Mouse (Mus musculus): ENCODE measurements at regions not wholly inside any gene's neighbourhood (a gene's known extent, or its start where the extent isn't known, plus 50 kb on each side); places are given as distances from the start of the nearest gene placed in this dataset.

- no peak overlapping the region for H3K4me3 ChIP-seq (ENCODE audit: low read depth, low read length)
- WGBS: 78% methylated on average over 3 of the region's 3 CpGs
These were observed 495.4 kb downstream of the 9430069I07Rik start for GRCm38 (mm10) chr15:33862224-33862752.

DNA sequence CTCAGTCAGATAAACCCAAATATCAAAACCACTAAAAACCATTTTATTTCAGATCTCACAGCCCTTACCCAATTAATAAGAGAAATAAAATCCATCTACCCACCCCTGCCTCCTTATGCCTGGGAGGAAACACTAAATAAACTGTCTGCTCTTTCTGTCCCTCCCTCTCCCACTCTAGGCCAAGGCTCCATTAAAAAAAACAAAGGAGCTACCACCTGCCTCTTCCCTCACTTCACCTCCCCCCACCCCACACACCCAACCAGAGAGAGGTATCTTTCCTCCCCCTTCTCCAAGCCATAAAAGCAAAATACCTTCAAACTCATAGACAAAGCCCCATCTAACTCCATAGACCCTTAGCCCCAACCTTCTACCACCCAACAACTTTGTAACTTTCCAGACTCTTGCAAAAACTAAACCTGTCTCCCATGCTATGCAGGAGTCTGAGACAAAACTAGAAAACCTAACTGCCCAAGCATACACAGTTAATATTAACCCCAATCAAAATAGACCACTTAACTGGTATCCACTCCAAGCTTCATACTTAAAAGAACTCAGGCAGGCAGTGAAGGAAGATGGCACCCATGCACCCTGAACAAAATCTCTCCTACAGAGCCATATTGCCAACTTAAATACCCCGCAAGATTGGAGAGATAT lies 532.1 kb downstream of the 9430069I07Rik start:
- H3K4me3 ChIP-seq (ENCODE audit: low read depth, low read length): no peak overlapping the region
- ATAC-seq (replicated peaks; ENCODE audit: low FRiP score): no peak

More at GRCm38 (mm10) chr15:33862224-33862752, 495.4 kb downstream of the 9430069I07Rik start:
- Histone ChIP-seq H3K27me3 (ENCODE audit: control insufficient read depth, insufficient read depth, low read length) (no peaks in the 10 kb centered on the region), H3K27ac (ENCODE audit: low read depth, low read length) (no peak overlapping the region), H3K4me2 (ENCODE audit: low read depth, low read length, severe bottlenecking) (no peak overlapping the region), H3K36me3 (ENCODE audit: control insufficient read depth, insufficient read depth, low read length) (no peaks in the 10 kb centered on the region), H3K9ac (ENCODE audit: low read length) (no peak overlapping the region), H3K9me3 (ENCODE audit: control insufficient read depth, low read length) (no peaks in the 10 kb centered on the region), H3K4me1 (replicated peaks; ENCODE audit: control insufficient read depth, insufficient read depth, low read length) (no peaks in the 10 kb centered on the region)
- DNase-seq (ENCODE audit: low spot score) (no peak), ATAC-seq (replicated peaks; ENCODE audit: low FRiP score) (no peak)

DNA sequence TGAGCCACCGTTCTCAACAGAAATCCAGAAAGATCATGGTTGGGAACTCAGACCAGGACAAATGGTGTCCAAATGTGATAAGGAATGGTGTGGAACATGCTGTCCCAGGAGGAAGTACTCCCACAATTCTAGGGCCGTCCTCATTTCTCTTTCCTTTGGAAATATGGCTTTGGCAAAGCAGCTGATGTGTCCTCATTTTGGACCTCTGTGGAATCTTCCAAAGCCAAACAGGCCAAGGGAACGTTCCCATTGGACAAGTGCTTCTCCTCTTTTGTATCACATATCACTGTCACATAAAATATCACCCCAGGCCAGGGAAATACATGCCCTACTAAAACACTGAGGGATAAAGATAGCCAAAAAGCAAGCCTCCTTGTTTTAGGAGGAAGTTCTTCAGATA lies 532.8 kb downstream of the 9430069I07Rik start:
- ATAC-seq (replicated peaks; ENCODE audit: low FRiP score) (no peak), DNase-seq (ENCODE audit: low spot score) (no peak)
- H3K36me3 ChIP-seq (ENCODE audit: control insufficient read depth, insufficient read depth, low read length): no peaks in the 10 kb centered on the region
- no peaks in the 10 kb centered on the region for H3K9me3 ChIP-seq (ENCODE audit: control insufficient read depth, low read length)
- no peak overlapping the region for H3K4me2 ChIP-seq (ENCODE audit: low read depth, low read length, severe bottlenecking)
- H3K27ac ChIP-seq (ENCODE audit: low read depth, low read length): no peak overlapping the region
- H3K9ac ChIP-seq (ENCODE audit: low read length): no peak overlapping the region
- H3K4me1 ChIP-seq (replicated peaks; ENCODE audit: control insufficient read depth, insufficient read depth, low read length): no peaks in the 10 kb centered on the region
- 92% methylated on average over 3 of the region's 3 CpGs for WGBS
- no peaks in the 10 kb centered on the region for H3K27me3 ChIP-seq (ENCODE audit: control insufficient read depth, insufficient read depth, low read length)
- no peak overlapping the region for H3K4me3 ChIP-seq (ENCODE audit: low read depth, low read length)

More for the DNA sequence above, 532.1 kb downstream of the 9430069I07Rik start:
- H3K4me1 ChIP-seq (replicated peaks; ENCODE audit: control insufficient read depth, insufficient read depth, low read length): no peaks in the 10 kb centered on the region
- H3K9ac ChIP-seq (ENCODE audit: low read length): no peak overlapping the region
- H3K27ac ChIP-seq (ENCODE audit: low read depth, low read length): no peak overlapping the region
- DNase-seq (ENCODE audit: low spot score): no peak
- 86% methylated on average over 1 of the region's 1 CpGs for WGBS
- no peaks in the 10 kb centered on the region for H3K9me3 ChIP-seq (ENCODE audit: control insufficient read depth, low read length)
- H3K4me2 ChIP-seq (ENCODE audit: low read depth, low read length, severe bottlenecking): no peak overlapping the region
- H3K27me3 ChIP-seq (ENCODE audit: control insufficient read depth, insufficient read depth, low read length): no peaks in the 10 kb centered on the region
- H3K36me3 ChIP-seq (ENCODE audit: control insufficient read depth, insufficient read depth, low read length): no peaks in the 10 kb centered on the region

DNA sequence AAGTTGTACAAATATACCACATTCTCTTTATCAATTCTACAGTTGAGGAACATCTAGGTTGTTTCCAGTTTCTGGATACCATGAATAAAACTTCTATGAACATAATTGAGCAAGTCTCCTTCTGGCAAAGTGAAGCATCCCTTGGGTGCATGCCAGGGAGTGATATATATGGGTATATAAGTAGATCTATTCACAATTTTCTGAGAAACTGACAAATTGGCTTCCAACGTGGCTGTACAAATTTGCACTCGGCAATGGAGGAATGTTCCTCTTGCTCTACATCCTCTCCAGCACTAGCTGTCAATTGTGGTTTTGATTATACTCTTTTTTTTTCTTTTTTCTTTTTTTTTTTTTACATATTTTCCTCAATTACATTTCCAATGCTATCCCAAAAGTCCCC lies 576.7 kb downstream of the 9430069I07Rik start:
- no peaks in the 10 kb centered on the region for H3K4me1 ChIP-seq (replicated peaks; ENCODE audit: control insufficient read depth, insufficient read depth, low read length)
- no peaks in the 10 kb centered on the region for H3K27me3 ChIP-seq (ENCODE audit: control insufficient read depth, insufficient read depth, low read length)
- ATAC-seq (replicated peaks; ENCODE audit: low FRiP score) (no peak), DNase-seq (ENCODE audit: low spot score) (no peak)
- H3K4me3 ChIP-seq (ENCODE audit: low read depth, low read length): no peak overlapping the region
- H3K9ac ChIP-seq (ENCODE audit: low read length): no peak overlapping the region
- no peaks in the 10 kb centered on the region for H3K36me3 ChIP-seq (ENCODE audit: control insufficient read depth, insufficient read depth, low read length)
- H3K4me2 ChIP-seq (ENCODE audit: low read depth, low read length, severe bottlenecking): no peak overlapping the region
- H3K27ac ChIP-seq (ENCODE audit: low read depth, low read length): no peak overlapping the region
- WGBS: 88% methylated on average over 2 of the region's 2 CpGs
- H3K9me3 ChIP-seq (ENCODE audit: control insufficient read depth, low read length): no peaks in the 10 kb centered on the region

DNA sequence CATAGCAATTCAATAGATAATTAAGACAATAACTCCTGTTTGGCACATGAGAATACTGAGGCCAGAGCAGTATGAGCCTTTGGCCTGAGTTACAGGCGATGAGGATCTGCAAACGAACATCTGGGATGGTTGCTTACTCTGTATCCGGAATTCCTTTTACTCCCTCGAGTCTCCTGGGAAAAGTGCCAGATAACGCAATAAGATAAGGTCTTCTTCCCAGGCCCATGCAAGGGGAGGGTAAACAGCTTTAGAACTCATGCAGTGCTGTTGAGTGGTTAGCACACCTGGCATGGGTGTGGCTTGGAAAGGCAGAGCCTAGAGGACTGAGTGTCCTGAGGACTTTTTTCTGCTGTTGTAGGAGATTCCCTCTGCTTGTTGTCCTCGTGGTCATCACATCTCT lies 598.2 kb downstream of the 9430069I07Rik start:
- Histone ChIP-seq H3K36me3 (ENCODE audit: control insufficient read depth, insufficient read depth, low read length) (no peaks in the 10 kb centered on the region), H3K27ac (ENCODE audit: low read depth, low read length) (no peak overlapping the region), H3K4me3 (ENCODE audit: low read depth, low read length) (no peak overlapping the region), H3K9ac (ENCODE audit: low read length) (no peak overlapping the region), H3K4me2 (ENCODE audit: low read depth, low read length, severe bottlenecking) (no peak overlapping the region), H3K4me1 (replicated peaks; ENCODE audit: control insufficient read depth, insufficient read depth, low read length) (no peaks in the 10 kb centered on the region), H3K27me3 (ENCODE audit: control insufficient read depth, insufficient read depth, low read length) (no peaks in the 10 kb centered on the region), H3K9me3 (ENCODE audit: control insufficient read depth, low read length) (no peaks in the 10 kb centered on the region)
- 83% methylated on average over 6 of the region's 6 CpGs for WGBS
- ATAC-seq (replicated peaks; ENCODE audit: low FRiP score) (no peak), DNase-seq (ENCODE audit: low spot score) (no peak)

DNA sequence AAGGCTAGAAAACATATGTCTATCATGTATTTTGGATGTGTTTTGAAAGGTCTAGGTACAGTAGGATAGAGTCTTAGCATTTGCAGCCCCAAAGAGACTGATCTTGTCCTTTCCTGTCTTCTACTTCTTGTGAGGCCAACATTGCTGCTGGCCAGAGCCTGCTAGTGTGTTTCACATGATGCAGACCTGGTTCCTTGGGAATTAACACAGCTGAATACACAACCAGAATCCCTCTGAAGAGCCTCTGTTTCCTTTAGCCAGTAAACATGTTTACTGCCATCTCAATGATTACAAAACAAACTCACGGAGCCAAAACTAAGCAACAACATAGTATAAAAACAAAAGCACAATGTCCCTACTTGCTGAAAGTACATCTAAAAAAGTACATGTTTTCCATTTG lies 598.9 kb downstream of the 9430069I07Rik start:
- Histone ChIP-seq H3K4me3 (ENCODE audit: low read depth, low read length) (no peak overlapping the region), H3K36me3 (ENCODE audit: control insufficient read depth, insufficient read depth, low read length) (no peaks in the 10 kb centered on the region), H3K4me1 (replicated peaks; ENCODE audit: control insufficient read depth, insufficient read depth, low read length) (no peaks in the 10 kb centered on the region), H3K9me3 (ENCODE audit: control insufficient read depth, low read length) (no peaks in the 10 kb centered on the region), H3K27me3 (ENCODE audit: control insufficient read depth, insufficient read depth, low read length) (no peaks in the 10 kb centered on the region), H3K9ac (ENCODE audit: low read length) (no peak overlapping the region), H3K4me2 (ENCODE audit: low read depth, low read length, severe bottlenecking) (no peak overlapping the region), H3K27ac (ENCODE audit: low read depth, low read length) (no peak overlapping the region)
- ATAC-seq (replicated peaks; ENCODE audit: low FRiP score) (no peak), DNase-seq (ENCODE audit: low spot score) (no peak)
- WGBS: 93% methylated on average over 1 of the region's 1 CpGs
